Mouse (Mus musculus) liver, embryonic 11.5 days (tissue): ENCODE measurements at regions not wholly inside any gene's neighbourhood (a gene's known extent, or its start where the extent isn't known, plus 50 kb on each side); places are given as distances from the start of the nearest gene placed in this dataset.

Source experiments
- ATAC-seq: fragments of 200-750 bp; cut with Nextera tagmentation; replicated peaks from 2 replicates; pipeline ENCODE4 v1.8.0; 2017; ENCODE audit warnings: moderate number of reproducible peaks, mild to moderate bottlenecking, moderate TSS enrichment, moderate library complexity; ENCODE audit not compliant: low FRiP score
- DNase-seq: peaks from one replicate; pipeline ENCODE4 v3.0.0-alpha.2; 2017; ENCODE audit warnings: low spot score
- H3K27ac ChIP-seq: fragments of 300-500 bp; sonication (generic); 2 replicates; pipeline ENCODE4 v1.5.1; 2014; ENCODE audit warnings: mild to moderate bottlenecking, low read depth, low read length, control low read depth
- H3K27me3 ChIP-seq: fragments of 300-500 bp; sonication (generic); replicated peaks from 2 replicates; pipeline ENCODE4 v1.6.1; 2014; ENCODE audit warnings: low read length, mixed read lengths; ENCODE audit not compliant: control insufficient read depth, insufficient read depth
- H3K36me3 ChIP-seq: fragments of 300-500 bp; sonication (generic); 2 replicates; pipeline ENCODE4 v1.6.1; 2014; ENCODE audit warnings: mild to moderate bottlenecking, low read length, moderate library complexity, mixed read lengths; ENCODE audit not compliant: control insufficient read depth, insufficient read depth
- H3K4me1 ChIP-seq: fragments of 300-500 bp; sonication (generic); replicated peaks from 2 replicates; pipeline ENCODE4 v1.6.1; 2014; ENCODE audit warnings: low read length, mixed read lengths; ENCODE audit not compliant: control insufficient read depth, insufficient read depth
- H3K4me2 ChIP-seq: fragments of 300-500 bp; sonication (generic); 2 replicates; pipeline ENCODE4 v1.6.1; 2014; ENCODE audit warnings: mild to moderate bottlenecking, control low read depth, moderate library complexity
- H3K4me3 ChIP-seq: fragments of 300-500 bp; sonication (generic); 2 replicates; pipeline ENCODE4 v1.5.1; 2014; ENCODE audit warnings: low read depth, low read length, control low read depth
- H3K9ac ChIP-seq: fragments of 300-500 bp; sonication (generic); 2 replicates; pipeline ENCODE4 v1.6.1; 2014; ENCODE audit warnings: low read depth, low read length, control low read depth
- H3K9me3 ChIP-seq: fragments of 300-500 bp; sonication (generic); 2 replicates; pipeline ENCODE4 v1.6.1; 2016; ENCODE audit warnings: low read length, inconsistent platforms, mixed read lengths; ENCODE audit not compliant: control insufficient read depth
- WGBS: fragments of 180-500 bp; shearing (Covaris S2); extraction: QIAGEN DNeasy Blood & Tissue Kit; methylation state at CpG from one replicate; pipeline ENCODE4 v1.1.7; 2014; 5-methylcytosine and 5-hydroxymethylcytosine counted together

DNA sequence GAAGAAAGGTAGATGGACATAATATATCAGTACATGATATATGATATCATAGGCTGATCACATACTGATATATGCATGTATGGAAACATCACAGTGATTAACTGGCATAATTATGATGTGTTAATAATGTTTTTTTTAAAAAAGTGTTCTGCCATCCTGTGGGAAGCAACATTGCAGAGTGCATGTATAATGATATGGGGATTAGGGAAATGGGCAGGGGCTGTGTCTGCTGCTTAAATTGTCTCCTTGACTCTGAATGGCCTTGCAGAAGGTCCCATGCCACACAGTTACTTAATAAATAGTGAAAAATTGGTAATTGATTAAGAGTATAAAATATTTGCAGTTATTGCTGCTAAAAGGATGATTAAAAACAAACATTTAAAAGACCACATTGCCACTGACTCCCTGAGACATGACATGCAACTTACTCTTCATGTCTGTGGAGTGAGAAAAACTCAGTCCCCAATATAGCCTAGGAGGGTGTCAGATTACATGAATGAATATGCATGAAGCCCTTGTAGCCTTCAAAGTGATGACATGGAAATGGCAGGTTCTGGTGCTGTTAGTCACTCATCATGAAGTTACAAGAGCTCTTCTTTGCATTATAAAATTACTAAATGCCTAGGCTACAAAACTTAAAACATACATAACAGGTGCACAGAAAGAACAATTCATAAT is 440.1 kb upstream of the Ube2e3 start:
- Histone ChIP-seq H3K4me1 (no peaks in the 10 kb centered on the region), H3K4me2 (no peak overlapping the region), H3K36me3 (no peaks in the 10 kb centered on the region), H3K27ac (no peak overlapping the region), H3K4me3 (no peak overlapping the region), H3K9ac (no peak overlapping the region), H3K27me3 (no peaks in the 10 kb centered on the region), H3K9me3 (no peaks in the 10 kb centered on the region)
- ATAC-seq (no peak), DNase-seq (no peak)

DNA sequence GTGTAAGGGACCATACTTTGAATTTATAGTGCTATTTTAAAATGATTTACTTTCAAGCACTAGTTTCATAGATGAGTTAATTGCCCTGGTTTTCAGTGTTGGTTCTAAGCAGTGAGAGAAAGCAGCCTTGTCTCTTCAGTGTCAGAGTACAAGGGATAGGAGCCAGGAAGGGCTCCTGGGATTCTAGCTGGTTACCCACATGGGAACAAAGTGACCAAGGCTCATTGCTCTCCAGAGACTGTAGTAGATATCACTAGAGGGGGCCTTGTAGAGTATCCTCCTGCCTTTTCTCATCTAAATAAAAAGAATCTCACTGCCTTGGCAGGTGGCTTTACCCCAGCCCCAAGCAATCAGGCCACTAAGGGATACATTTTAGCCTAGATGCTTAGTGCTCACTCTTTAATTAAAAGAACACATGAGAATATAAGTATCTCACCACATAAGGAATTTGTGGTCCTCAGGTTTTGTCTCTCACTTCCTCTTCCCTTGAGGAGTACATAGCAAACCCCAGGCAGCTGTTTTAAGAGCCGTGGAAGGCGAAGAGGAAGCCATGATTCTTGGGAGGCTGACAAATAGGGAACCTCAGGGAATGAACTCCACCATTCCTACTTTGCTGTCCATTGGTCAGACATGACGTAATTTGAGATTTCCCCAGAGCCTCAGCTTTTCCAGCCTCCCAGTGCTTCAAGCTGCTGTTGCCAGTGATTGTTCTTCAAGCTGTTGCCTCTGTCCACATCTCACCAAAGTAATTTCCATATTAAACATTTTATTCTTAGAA is 449.2 kb upstream of the Ube2e3 start:
- 51% methylated on average over 3 of the region's 3 CpGs for WGBS
- Histone ChIP-seq H3K27me3 (no peaks in the 10 kb centered on the region), H3K9me3 (no peaks in the 10 kb centered on the region), H3K27ac (no peak overlapping the region), H3K9ac (no peak overlapping the region), H3K4me3 (no peak overlapping the region), H3K4me1 (no peaks in the 10 kb centered on the region), H3K36me3 (no peaks in the 10 kb centered on the region), H3K4me2 (no peak overlapping the region)
- DNase-seq (no peak), ATAC-seq (no peak)

DNA sequence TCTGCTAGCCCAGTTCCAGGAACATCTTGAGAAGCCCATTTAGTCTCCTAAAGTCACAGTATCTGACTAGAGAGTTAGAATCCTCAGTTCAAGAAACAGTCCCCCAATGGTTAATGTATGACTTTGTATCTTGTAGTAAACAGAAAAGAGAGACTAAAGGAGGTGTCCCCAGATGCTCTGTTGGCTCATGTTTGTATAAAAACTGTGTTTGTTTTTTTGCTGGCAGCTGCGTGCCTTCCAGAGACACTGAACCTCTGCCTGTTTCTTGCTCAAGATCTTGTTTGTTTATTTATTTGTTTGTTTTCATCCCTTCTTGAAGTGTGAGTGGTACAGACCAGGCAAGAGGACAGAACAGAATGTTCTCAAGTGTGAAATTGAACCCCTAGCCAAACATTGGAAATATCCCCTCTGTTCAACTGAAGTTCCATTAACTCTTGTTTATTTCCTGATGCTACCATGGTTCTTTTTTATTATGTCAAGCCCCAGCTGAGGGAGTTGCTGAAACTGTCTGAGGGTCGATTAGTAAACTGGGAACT is 451.3 kb upstream of the Ube2e3 start:
- WGBS, result 50% methylated on average over 2 of the region's 2 CpGs

DNA sequence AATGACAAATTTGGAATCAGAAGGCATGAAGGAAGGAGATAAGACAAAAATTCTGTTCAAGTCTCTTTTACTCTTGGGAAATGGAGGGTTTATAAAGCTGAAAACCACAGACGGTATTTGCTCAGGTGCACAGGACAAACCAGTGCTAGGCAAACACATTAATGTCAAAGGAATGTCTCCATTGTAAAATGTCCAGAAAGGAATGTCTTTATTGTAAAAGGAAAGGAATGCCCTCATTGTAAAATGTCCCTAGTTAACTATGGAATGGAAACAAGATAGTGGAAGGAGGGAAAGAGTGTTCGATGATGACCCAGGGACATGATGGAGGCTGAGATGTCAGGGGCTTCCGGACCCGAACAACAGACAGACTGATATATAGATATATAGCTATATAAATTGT is 454.9 kb upstream of the Ube2e3 start:
- 86% methylated on average over 4 of the region's 4 CpGs for WGBS
- H3K27me3 ChIP-seq, result no peaks in the 10 kb centered on the region
- no peak for DNase-seq
- H3K36me3 ChIP-seq, result no peaks in the 10 kb centered on the region
- no peaks in the 10 kb centered on the region for H3K9me3 ChIP-seq
- no peaks in the 10 kb centered on the region for H3K4me1 ChIP-seq
- no peak overlapping the region for H3K27ac ChIP-seq
- H3K4me3 ChIP-seq, result no peak overlapping the region
- no peak for ATAC-seq
- no peak overlapping the region for H3K9ac ChIP-seq
- no peak overlapping the region for H3K4me2 ChIP-seq

More for the DNA sequence above, 451.3 kb upstream of the Ube2e3 start:
- no peak for DNase-seq
- no peak overlapping the region for H3K27ac ChIP-seq
- H3K27me3 ChIP-seq, result no peaks in the 10 kb centered on the region
- no peaks in the 10 kb centered on the region for H3K36me3 ChIP-seq
- no peak overlapping the region for H3K9ac ChIP-seq
- ATAC-seq, result no peak
- H3K4me2 ChIP-seq, result no peak overlapping the region
- H3K9me3 ChIP-seq, result no peaks in the 10 kb centered on the region
- H3K4me1 ChIP-seq, result no peaks in the 10 kb centered on the region
- H3K4me3 ChIP-seq, result no peak overlapping the region

DNA sequence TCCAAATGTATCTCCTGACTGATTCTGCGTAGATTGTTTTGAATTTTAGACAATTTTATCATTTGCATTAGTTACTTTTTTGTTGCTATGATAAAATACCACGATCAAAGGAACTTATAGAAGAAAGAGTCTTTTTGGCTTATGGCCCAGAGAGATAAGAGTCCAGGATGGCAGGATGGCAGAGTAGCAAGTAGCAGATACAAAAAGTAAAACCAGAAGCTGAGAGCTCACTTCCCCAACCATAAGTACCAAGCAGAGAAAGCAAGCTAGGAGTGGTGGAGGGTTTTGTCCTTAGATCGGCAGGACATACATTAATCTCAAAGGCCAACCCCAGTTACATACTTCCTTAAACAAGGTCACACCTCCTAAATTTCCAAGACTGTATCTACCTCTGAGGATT is 457.7 kb upstream of the Cwc22 start:
- ATAC-seq, result no peak
- no peaks in the 10 kb centered on the region for H3K36me3 ChIP-seq
- no peak overlapping the region for H3K4me2 ChIP-seq
- H3K9ac ChIP-seq, result no peak overlapping the region
- H3K4me1 ChIP-seq, result no peaks in the 10 kb centered on the region
- H3K27ac ChIP-seq, result no peak overlapping the region
- WGBS, result 54% methylated on average over 3 of the region's 3 CpGs
- no peak for DNase-seq
- no peaks in the 10 kb centered on the region for H3K9me3 ChIP-seq
- H3K27me3 ChIP-seq, result no peaks in the 10 kb centered on the region
- H3K4me3 ChIP-seq, result no peak overlapping the region

DNA sequence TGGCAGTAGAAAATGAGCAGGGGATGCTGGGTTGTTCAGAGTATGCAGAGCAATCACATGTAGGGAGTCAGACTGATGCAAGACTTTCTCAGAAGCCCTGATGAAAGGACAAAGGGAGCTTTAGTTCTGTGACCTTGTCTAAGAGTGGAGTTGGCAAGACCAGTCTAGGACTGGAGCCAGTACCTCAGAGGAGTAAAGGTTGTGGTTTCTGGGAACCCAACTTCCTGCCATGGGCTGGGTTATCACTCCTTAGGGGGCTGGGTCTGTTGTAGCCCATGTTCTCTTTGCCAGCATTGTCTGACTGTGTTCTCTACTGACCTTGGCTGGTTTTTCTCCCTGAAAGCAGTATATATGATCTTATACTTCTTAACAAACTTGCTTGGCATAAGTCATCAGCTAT is 453.1 kb upstream of the Cwc22 start:
- no peak for DNase-seq

DNA sequence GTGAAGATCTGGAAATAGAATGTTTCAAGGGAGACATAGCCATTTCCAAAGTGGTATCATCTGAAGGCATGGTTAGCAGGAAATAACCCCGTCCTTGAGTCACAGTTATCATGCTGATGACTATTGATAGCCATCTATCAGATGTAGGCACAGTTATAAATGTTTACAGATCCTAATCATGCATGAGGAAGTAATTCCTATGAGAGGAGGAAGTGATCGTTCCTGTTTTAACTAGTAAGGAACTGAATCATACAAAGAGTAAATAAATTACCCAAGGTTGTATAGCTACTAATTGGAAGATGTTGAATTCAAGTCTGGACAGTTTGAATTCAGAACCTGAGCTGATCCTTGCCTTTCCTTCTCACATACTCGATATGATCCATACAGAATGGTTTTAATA is 450.7 kb upstream of the Cwc22 start:
- Histone ChIP-seq H3K27me3 (no peaks in the 10 kb centered on the region), H3K9me3 (no peaks in the 10 kb centered on the region), H3K4me2 (no peak overlapping the region), H3K36me3 (no peaks in the 10 kb centered on the region), H3K4me1 (no peaks in the 10 kb centered on the region), H3K4me3 (no peak overlapping the region), H3K27ac (no peak overlapping the region), H3K9ac (no peak overlapping the region)
- DNase-seq (no peak), ATAC-seq (no peak)
- 60% methylated on average over 3 of the region's 3 CpGs for WGBS

More for the DNA sequence above, 453.1 kb upstream of the Cwc22 start:
- Histone ChIP-seq H3K36me3 (no peaks in the 10 kb centered on the region), H3K27ac (no peak overlapping the region), H3K27me3 (no peaks in the 10 kb centered on the region), H3K9ac (no peak overlapping the region), H3K9me3 (no peaks in the 10 kb centered on the region), H3K4me2 (no peak overlapping the region), H3K4me3 (no peak overlapping the region), H3K4me1 (no peaks in the 10 kb centered on the region)
- no peak for ATAC-seq

DNA sequence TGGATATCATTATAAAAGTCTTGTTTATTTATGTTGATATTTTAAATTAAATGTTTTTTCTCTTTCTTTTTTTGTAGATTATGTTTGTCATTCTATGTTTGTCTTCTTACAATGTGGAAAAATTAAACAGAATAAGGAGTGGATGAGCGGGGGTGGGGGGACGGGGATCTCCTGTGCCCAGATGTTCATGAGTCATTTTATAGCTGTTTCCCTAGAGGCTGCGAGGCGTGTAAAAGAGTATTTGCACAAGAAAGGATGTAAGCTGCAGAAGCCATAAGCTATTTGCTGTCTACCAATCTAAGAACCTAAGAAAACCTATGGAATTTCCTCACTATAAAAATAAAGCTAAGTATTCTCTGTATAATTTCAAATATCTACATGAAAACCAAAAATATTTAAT is 446.9 kb upstream of the Cwc22 start:
- ATAC-seq (no peak), DNase-seq (no peak)
- WGBS, result 77% methylated on average over 4 of the region's 4 CpGs

DNA sequence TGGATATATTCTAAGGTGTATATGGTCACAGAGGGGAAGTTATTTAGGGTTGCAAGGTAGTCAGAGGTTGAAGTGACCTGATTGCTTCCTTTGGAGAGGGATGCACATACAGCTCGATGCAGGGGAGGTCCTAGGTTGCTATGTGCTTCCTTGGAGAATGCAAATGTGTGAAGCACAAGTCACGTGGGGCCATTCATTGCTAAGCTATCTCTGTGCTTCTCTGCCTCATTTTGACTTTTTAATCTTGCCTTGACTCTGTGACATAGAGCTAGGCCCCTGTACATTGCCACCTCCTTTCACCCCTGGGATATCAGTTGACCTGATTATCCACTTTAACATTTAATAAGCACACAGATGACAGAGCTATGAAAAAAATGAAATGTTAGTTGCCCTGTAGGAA is 446.2 kb upstream of the Cwc22 start:
- no peak for DNase-seq
- Histone ChIP-seq H3K4me1 (no peaks in the 10 kb centered on the region), H3K9me3 (no peaks in the 10 kb centered on the region), H3K4me3 (no peak overlapping the region), H3K4me2 (no peak overlapping the region), H3K27ac (no peak overlapping the region), H3K36me3 (no peaks in the 10 kb centered on the region), H3K27me3 (no peaks in the 10 kb centered on the region), H3K9ac (no peak overlapping the region)
- ATAC-seq, result no peak
- WGBS, result 66% methylated on average over 2 of the region's 2 CpGs

More for the DNA sequence above, 446.9 kb upstream of the Cwc22 start:
- Histone ChIP-seq H3K27ac (no peak overlapping the region), H3K4me1 (no peaks in the 10 kb centered on the region), H3K27me3 (no peaks in the 10 kb centered on the region), H3K9ac (no peak overlapping the region), H3K4me3 (no peak overlapping the region), H3K9me3 (no peaks in the 10 kb centered on the region), H3K4me2 (no peak overlapping the region), H3K36me3 (no peaks in the 10 kb centered on the region)
